Mouse (Mus musculus) thymus, adult 2 months (tissue): ENCODE data around the gene Ecd. TPM values are rescaled to one million over a fixed set of nuclear protein-coding genes. Genes with fewer than 3 reads are reported as not detected.

Source experiments
- DNase-seq: peaks from one replicate; pipeline ENCODE4 v3.0.0; 2021
- H3K27ac ChIP-seq: fragments of 200-500 bp; 2 replicates; pipeline ENCODE4 v1.5.1; 2012; ENCODE audit warnings: low read length, control low read depth; ENCODE audit not compliant: control insufficient read depth, insufficient read depth
- H3K27me3 ChIP-seq: fragments of 200-500 bp; 2 replicates; pipeline ENCODE4 v1.6.1; 2012; ENCODE audit warnings: mild to moderate bottlenecking, low read length, moderate library complexity, mixed read lengths; ENCODE audit not compliant: control insufficient read depth, insufficient read depth
- H3K36me3 ChIP-seq: fragments of 200-500 bp; 2 replicates; pipeline ENCODE4 v1.6.1; 2012; ENCODE audit warnings: mild to moderate bottlenecking, low read length, moderate library complexity; ENCODE audit not compliant: control insufficient read depth, insufficient read depth
- H3K4me1 ChIP-seq: fragments of 200-500 bp; replicated peaks from 2 replicates; pipeline ENCODE4 v1.6.1; 2012; ENCODE audit warnings: low read length; ENCODE audit not compliant: control insufficient read depth, insufficient read depth
- H3K4me3 ChIP-seq: fragments of 200-500 bp; 2 replicates; pipeline ENCODE4 v1.5.1; 2012; ENCODE audit warnings: mild to moderate bottlenecking, low read length, control low read depth, moderate library complexity; ENCODE audit not compliant: control insufficient read depth, insufficient read depth
- CTCF ChIP-seq: fragments of 200-500 bp; IDR thresholded peaks from 2 replicates; pipeline ENCODE4 v1.5.1; 2012; ENCODE audit warnings: mild to moderate bottlenecking, control low read depth, low read length, moderate library complexity, borderline replicate concordance; ENCODE audit not compliant: control insufficient read depth, poor library complexity, insufficient read depth; ENCODE audit errors: extremely low read depth
- POLR2A ChIP-seq: fragments of 200-500 bp; IDR thresholded peaks from 2 replicates; pipeline ENCODE4 v1.6.1; 2012; ENCODE audit warnings: mild to moderate bottlenecking, low read length, control low read depth, moderate library complexity; ENCODE audit not compliant: control insufficient read depth, poor library complexity, insufficient read depth; ENCODE audit errors: extremely low read depth
- WGBS: fragments of 180-500 bp; shearing (Covaris S2); methylation state at CpG from one replicate; pipeline ENCODE4 v1.1.7; 2018; 5-methylcytosine and 5-hydroxymethylcytosine counted together
- polyA plus RNA-seq: library from polyadenylated mRNA; depleted of rRNA; stranded (reverse); fragments of >200 nt; gene quantifications from 2 replicates; pipeline ENCODE4 v1.2.3, GENCODE M21; 2012; rRNA removed

Ecd gene
- polyA plus RNA-seq, result 24.5 and 29.9 TPM in 2 replicates

DNA sequence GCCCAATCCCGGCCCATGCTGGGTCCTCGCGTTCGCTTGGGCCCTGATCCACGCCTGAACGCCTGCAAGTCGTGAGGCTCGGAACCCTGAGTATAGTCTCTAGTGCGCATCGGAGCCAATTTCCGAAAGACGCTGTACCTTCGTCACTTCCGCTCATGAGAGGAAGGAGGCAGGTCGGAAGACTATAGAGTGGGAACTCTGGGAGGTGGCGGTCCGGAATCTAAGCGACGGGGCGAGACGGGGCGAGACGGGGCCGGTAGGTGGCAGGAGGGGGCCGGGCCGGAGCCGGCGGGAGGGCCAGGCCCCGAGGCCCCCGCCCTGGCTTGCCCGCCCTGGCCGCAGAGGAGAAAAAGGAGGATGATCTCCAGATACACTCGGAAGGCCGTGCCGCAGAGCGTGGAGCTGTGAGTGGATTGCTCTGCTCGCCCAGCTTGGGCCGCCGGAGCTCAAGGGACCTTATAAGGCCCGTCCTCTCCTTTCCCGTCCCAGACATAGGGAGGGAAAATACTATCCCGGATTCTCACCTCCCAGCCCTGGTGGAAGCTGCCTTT, at the start of gene Ecd, which contains the start of gene Fam149b:
Gene Ecd, minus strand, starts transcription at position 131 of the 551 bp plus-strand sequence.
Gene Fam149b, plus strand, starts transcription at position 172 of the 551 bp plus-strand sequence.
- peak; percentile 32 for TF ChIP-seq POLR2A
- 0 out of 2 replicates have a peak, but pooled peaks have one; percentile 32 for TF ChIP-seq CTCF
- WGBS, result under 1% methylated on average over 42 of the region's 42 CpGs
- no peaks in the 10 kb centered on the region for H3K4me1 ChIP-seq

DNA sequence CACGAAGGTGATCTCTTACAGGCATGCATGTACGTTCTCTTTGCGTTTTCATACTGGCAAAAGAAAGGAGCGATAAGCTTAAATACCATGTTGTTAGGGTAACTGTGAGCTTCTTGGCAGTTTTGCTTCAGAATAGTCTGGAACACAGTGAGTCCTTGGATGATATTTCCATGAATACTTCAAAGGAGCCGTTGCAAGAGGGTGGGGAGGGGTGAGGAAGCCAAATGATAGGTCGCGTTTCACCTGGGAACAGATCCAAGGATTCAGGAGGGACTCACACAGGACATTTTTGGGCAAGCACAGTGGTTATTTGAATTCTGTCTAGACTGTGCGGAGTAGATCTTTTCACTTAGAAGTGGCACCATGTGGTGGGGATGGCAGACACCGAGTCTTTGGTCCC, 49.3 kb upstream of the Ecd start:
- no peaks in the 10 kb centered on the region for H3K36me3 ChIP-seq
- DNase-seq, result no peak
- no peaks in the 10 kb centered on the region for H3K27me3 ChIP-seq
- 93% methylated on average over 9 of the region's 9 CpGs for WGBS
- TF ChIP-seq POLR2A (no peak), CTCF (no peak)
- peaks cover 4% of the 10 kb centered on the region; the same call in 1 of the 2 replicates for H3K4me1 ChIP-seq
- H3K27ac ChIP-seq, result no peak overlapping the region
- H3K4me3 ChIP-seq, result no peak overlapping the region

More for the DNA sequence above, at the start of gene Ecd, which contains the start of gene Fam149b:
- Histone ChIP-seq H3K36me3 (no peaks in the 10 kb centered on the region; the same call in 1 of the 2 replicates), H3K27me3 (no peaks in the 10 kb centered on the region; the same call in 1 of the 2 replicates), H3K4me3 (peak within 1 kb of the TSS; percentile 91), H3K27ac (peak within 1 kb of the TSS; percentile 28; the same call in 1 of the 2 replicates)
- peak; percentile 89 for DNase-seq

DNA sequence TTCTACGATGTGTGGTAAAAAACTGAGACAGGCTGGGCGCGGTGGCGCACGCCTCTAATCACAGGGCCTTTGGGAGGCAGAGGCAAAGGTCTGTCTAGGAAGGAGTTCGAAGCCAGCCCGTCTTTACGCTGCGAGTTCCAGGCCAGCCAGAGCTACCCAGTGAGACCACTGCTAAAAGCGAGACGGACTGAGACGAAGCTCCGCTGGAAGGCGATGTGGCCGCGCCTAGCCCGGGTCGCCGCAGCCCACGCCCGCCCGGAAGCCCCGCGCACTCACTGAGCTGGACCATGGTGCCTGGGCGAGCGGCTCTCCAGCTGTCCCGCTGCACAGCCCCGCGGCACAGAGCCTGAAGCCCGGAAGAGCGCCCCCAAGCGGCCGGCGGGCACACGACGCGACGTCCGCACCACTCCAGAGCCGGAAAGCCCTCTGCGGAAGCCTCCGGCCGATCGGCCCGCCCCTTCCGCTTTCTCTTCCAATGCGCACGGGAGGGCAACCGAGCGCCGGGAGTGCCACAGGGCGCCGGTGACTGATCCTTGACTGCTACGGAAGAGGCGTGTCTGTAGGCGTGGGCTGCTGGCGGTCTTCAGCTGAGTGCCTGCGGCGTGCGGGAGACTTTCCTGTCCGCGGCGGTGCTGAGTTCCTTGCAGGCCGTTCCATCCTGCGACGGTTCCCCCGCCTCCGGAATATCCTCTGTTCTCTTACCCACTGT, 45.4 kb upstream of the Ecd start, which contains the start of gene Mrps16:
Gene Mrps16, minus strand, starts transcription at position 430 of the 709 bp plus-strand sequence.
- H3K36me3 ChIP-seq, result peaks cover 3% of the 10 kb centered on the region; the same call in 1 of the 2 replicates
- H3K27ac ChIP-seq, result peak within 1 kb of the TSS; percentile 1; the same call in 1 of the 2 replicates
- TF ChIP-seq CTCF (peak; percentile 99), POLR2A (peak; percentile 76)
- peak within 1 kb of the TSS; percentile 85 for H3K4me3 ChIP-seq
- DNase-seq, result peak; percentile 91
- no peaks in the 10 kb centered on the region for H3K27me3 ChIP-seq
- H3K4me1 ChIP-seq, result peaks cover 6% of the 10 kb centered on the region; the same call in 1 of the 2 replicates
- under 1% methylated on average over 68 of the region's 68 CpGs for WGBS

DNA sequence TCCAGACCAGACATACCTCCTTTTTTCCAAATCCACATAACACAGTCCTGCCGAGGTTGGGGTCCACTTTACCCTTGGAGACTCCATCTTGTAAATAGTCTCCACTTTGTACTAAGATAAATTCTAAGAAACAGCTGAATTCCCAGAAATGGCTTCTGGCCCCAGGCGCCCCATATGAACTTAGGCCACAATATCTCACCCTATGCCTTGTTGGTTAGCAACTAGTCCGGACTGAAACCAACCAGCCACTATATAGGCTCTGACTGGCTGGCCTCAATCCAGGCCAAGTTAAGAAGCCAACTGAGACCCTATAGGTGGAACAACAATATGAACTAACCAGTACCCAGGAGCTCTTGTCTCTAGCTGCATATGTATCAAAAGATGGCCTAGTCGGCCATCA, 44.4 kb upstream of the Ecd start:
- Histone ChIP-seq H3K27ac (no peak overlapping the region), H3K4me3 (no peak overlapping the region), H3K4me1 (peaks cover 6% of the 10 kb centered on the region; the same call in 1 of the 2 replicates), H3K36me3 (peaks cover 3% of the 10 kb centered on the region; the same call in 1 of the 2 replicates), H3K27me3 (no peaks in the 10 kb centered on the region)
- TF ChIP-seq POLR2A (no peak), CTCF (no peak)
- DNase-seq, result no peak
- 85% methylated on average over 4 of the region's 4 CpGs for whole genome bisulfite sequencing

DNA sequence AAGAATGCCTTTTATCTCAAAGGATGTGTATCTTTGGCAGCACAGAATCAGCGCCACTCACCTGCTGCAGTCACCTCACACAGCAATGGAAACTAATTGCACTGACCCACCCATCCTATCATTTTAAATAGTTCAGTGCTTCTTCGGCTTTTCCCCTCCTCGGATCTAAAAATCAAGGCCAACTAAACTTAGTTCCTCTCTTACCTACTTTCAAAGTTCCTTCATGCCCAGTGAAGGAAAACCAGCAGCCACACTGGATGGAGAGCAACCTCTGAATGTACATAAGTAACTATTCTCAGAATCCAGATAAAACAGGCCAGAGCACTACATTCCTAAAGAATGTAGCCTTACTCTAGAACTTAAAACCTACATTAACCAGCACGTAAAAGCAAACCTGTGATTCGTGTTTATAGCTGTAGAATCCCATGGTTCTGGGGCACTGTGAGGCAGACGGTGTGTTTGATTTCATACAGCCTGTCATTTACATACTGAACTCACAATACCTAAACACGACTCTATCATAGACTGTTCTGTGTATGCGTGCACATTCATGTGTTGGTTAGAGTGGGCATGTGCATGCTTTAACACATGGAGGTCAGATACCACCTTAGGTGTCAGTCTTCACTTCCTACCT, 41.6 kb upstream of the Ecd start:
- H3K4me3 ChIP-seq, result no peak overlapping the region

More for the DNA sequence above, 41.6 kb upstream of the Ecd start:
- 93% methylated on average over 8 of the region's 8 CpGs for WGBS
- peaks cover 13% of the 10 kb centered on the region; the same call in 1 of the 2 replicates for H3K4me1 ChIP-seq
- no peak for DNase-seq
- H3K36me3 ChIP-seq, result peaks cover 17% of the 10 kb centered on the region
- no peak for TF ChIP-seq CTCF
- TF ChIP-seq POLR2A, result no peak
- H3K27ac ChIP-seq, result no peak overlapping the region; the same call in 1 of the 2 replicates
- no peaks in the 10 kb centered on the region for H3K27me3 ChIP-seq
